Mouse (Mus musculus): ENCODE measurements at regions not wholly inside any gene's neighbourhood (a gene's known extent, or its start where the extent isn't known, plus 50 kb on each side); places are given as distances from the start of the nearest gene placed in this dataset.
"Not testable (repeated sequence)": the region's sequence is repeated elsewhere in the genome, so short reads cannot be mapped to it uniquely, and the experiment has no call there.

DNA sequence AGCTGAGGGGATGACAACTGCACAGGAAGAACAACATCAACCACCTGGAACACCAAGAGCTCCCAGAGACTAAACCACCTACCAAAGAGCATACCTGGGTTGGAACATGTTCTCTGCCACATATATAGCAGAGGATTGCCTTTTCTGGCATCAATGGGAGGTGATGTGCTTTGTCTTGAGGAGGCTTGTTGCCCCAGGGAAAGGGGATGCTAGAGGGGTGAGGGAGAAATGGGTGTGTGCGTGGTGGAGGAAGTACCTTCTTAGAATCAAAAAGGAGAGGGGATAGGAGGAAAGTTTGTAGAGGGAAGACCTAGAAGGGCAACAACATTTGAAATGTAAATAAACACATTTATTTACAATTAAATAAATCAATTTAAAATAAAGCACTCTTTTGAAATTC is 358.5 kb upstream of the Pfkp start:
- DNase-seq (ENCODE audit: low read depth, low spot score), result no peak

GRCm38 (mm10) chr13:6998508-6999278 is 350.1 kb upstream of the Pfkp start:
- DNase-seq (ENCODE audit: low read depth, low spot score), result not testable (repeated sequence)

DNA sequence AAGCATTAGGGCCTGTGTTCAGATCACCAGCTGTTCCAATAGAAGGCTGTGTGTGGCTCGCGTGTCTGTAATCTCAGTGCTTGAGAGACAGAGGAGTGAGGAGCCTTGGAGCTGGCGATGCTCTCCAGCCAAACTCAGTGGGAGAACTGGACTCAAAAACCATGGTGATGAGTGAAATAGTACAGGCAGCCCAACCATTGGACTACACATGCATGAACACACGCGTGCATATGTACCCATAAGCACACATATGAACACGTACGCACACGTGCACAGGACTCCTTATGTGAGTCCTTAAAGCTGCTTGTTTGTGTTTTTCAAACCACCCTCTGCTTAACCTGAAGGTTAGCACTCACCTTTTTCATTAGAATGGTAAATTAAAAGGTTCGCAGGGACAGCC is 349.5 kb upstream of the Pfkp start:
- DNase-seq (ENCODE audit: low read depth, low spot score), result no peak

GRCm38 (mm10) chr13:6992323-6992994 is 343.9 kb upstream of the Pfkp start:
- no peak for DNase-seq (ENCODE audit: low read depth, low spot score)

GRCm38 (mm10) chr13:6991714-6992113 is 343.1 kb upstream of the Pfkp start:
- DNase-seq (ENCODE audit: low read depth, low spot score), result no peak

DNA sequence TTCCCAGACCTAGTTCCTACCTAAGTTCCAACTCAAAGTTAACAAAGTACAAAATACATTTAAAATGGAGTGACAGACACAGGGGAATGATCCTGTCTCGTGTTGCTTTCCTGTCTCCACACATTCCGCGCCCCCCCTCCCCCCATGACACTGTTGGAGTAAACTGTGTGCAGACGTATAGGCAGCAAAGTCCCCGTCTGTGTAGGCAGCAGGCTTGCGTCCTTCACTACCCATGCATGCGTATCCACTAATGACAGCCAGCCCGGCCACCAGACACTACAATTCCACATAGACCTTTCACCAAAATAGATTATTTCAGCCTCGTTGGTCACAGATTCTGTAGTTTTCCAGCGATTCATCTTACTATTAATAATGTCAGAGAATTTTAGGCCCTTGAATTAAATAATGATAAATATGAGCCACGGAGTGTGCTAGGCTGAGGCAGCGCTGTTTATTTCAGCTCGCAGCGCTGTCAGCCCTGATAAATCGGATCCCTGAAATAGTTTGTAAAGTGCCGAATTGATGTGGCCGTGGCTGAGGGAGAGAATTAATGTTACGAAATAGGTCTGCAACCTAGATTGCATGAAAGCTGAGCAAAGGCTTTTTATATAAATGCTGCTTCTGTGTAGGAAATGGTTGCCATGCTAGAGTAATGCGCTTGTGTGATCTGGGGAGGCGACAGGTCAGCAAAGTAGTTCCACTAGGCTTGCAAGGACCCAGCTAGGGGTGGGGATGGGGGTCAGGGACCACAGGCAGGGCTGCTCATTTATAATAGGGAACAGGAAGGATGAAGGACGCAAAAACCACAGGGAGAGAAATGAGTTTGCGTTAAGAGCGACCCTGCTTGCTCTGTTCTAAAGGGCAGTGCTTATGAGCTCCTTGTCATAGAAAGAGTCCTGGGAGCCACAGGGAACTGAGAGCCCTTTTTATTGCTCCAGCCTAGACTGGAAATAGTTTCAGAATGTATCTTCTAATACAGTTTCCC is 336.7 kb upstream of the Pfkp start:
- DNase-seq (ENCODE audit: low read depth, low spot score), result no peak

DNA sequence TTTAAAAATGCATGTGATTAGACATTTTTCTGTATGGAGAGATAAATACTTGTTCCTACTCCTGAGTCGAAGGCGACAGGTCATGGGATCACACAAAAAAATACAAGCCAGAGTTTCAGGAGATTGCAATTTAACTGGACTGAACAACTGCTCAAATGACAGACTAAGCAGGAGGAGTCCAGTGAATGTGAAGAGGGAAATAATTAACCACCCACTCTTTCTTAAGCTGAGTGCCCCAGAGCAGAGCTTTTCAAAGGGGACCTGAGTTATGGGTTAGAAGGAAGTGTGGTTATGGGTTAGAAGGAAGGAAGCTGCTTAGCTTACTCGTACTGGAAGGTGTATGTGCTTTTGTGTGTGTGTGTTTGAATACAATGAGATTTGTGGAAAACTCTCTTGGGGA is 307.1 kb upstream of the Pfkp start:
- DNase-seq (ENCODE audit: low read depth, low spot score), result no peak

GRCm38 (mm10) chr13:6924136-6924535 is 275.6 kb upstream of the Pfkp start:
- DNase-seq (ENCODE audit: low read depth, low spot score), result no peak

DNA sequence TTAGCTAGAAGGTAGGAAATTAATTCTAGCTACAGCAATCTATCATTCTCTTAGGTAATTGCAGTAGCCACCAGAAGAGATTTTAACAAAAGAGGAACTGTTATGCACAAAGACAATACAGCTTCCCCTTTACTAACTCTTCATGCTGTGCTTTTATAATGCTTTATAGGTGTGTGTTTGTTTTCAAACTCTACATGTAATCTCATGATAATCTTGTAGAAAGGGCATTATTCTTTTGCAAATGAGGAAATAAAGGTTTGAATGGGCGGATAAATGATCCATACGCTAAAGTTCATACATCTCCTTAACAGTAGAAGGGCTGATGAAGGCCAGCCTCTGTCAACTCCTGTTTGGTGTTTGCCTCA is 273.8 kb upstream of the Pfkp start:
- DNase-seq (ENCODE audit: low read depth, low spot score), result no peak

DNA sequence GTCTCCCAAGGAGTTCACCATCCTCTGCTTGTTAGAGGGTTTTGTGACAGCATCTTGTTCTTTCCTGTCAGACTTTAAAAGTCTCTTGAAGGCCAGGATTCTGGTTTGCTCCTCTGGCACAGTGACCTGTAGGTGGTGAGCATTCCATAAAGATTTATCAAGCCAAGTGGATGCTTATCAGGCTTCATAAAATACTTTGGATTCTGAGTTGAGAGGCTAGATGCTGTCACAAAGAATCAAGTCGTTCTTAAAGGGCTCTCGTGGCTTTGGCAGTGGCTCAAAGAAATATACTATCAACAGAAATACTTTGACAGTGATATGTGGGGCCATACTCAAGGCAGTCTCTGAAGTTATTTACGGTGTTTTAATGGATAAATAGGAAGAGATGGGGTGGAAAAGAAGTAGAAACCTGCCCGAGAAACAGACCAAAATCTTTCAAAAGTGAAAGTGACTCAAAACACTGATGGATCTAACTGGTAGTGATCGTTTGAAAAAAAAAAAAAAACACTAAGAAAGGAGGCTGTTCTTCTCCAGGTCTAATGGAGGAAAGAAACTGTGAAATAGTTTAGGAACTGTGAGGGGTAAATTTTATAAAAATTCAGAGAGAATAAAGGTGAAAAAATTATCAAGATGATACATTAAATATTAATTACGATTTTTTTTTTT is 273.2 kb upstream of the Pfkp start:
- DNase-seq (ENCODE audit: low read depth, low spot score), result no peak

- no peak for DNase-seq (ENCODE audit: low read depth, low spot score)
Measured at GRCm38 (mm10) chr13:6906000-6906399, 257.4 kb upstream of the Pfkp start.

DNA sequence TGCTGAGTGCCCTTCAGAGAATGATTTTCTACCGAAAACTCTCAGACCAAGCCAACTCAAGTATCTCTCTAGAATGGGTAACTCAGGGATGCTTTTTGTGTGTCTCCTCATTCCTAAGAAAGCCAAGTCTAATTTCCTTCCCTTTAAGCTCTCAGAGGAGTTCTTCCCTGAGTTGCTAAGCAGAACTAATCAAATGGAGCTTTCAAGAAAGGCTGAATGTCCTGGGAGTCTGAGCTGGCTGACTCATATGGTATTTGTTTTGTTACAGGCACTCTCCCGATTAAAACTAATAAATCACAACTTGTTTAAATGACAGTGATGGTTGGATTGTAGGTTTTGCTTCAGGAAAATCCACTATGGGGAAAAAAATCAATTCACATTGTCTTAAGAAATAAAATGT is 253.1 kb upstream of the Pfkp start:
- no peak for DNase-seq (ENCODE audit: low read depth, low spot score)

GRCm38 (mm10) chr13:6897666-6898065 is 249.1 kb upstream of the Pfkp start:
- no peak for DNase-seq (ENCODE audit: low read depth, low spot score)

- DNase-seq (ENCODE audit: low read depth, low spot score), result no peak
Measured at GRCm38 (mm10) chr13:6891458-6892076, 243.0 kb upstream of the Pfkp start.

DNA sequence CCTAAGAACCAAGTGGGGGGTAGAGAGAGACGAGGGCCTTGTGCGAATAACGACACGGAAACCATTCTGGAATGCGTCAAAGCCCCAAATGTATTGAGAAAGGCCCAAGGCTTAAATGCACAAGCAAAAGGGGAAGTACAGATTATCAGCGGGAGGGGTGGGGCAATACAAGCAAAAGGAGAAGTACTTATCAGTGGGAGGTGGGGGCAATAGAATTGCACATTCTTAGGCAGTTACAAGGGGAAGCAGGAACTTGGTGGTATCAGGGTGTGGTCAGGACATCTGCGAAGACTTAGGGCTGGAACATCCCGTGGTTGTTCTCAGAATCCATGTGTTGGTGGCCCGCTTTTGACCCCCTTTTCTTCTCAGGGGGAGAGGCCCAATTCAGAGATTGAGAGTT is 240.9 kb upstream of the Pfkp start:
- not testable (repeated sequence) for DNase-seq (ENCODE audit: low read depth, low spot score)

DNA sequence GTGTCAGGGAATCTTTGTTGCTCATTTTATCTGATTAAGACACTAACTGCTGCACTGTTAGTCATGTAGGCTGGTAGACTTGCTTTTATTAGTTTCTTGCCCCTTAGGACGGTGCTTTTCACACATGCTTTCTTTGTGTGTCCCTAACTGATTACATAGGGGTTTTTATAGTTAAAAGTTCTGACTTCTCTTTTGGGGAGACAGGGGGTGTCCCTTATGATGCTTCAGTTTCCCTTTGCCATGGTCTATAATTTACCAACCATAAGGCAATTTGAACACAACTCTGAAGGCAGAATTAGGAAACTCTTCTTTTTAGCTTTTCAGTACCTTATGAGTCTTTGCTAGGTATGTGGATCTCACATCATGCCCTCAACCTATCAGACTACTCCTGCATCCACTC is 239.8 kb upstream of the Pfkp start:
- no peak for DNase-seq (ENCODE audit: low read depth, low spot score)

DNA sequence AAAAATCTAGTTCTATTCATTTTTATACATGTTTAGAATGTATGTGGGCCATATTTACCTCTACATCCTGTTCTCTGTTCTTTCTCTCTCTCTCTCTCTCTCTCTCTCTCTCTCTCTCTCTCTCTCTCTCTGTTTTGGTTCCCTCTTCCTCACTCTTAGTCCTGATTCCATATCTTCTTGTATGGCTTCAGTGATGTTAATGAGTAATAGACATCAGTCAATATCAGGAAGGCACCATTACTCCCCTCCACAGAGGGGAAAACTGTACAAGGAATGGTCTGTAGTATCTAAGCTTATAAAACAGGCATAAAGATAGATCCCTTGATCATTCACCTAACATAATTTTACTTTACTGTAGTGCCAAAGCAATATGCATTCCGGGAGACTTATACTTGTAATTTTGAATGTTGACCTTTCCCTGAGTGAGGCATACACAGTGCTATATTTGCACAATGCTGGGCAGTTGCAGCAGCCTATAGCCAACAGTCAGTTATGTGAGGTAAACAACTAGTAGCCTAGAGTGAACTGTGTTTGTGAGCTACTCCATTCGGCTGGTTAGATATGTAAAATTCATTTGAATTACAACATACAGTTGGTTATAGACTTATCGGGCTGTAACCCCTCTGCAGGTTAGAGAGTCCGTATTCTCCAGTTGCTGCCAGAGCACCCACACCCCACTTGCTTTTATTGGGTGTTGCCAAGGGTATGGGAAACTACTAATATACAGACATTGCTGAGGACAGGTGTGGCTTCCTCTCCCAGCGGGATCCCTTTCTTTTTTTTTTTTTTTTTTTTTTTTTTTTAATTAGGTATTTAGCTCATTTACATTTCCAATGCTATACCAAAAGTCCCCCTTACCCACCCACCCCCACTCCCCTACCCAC is 228.7 kb upstream of the Pfkp start:
- DNase-seq (ENCODE audit: low read depth, low spot score), result no peak

- no peak for DNase-seq (ENCODE audit: low read depth, low spot score)
Measured at GRCm38 (mm10) chr13:6862186-6862585, 213.6 kb upstream of the Pfkp start.

DNA sequence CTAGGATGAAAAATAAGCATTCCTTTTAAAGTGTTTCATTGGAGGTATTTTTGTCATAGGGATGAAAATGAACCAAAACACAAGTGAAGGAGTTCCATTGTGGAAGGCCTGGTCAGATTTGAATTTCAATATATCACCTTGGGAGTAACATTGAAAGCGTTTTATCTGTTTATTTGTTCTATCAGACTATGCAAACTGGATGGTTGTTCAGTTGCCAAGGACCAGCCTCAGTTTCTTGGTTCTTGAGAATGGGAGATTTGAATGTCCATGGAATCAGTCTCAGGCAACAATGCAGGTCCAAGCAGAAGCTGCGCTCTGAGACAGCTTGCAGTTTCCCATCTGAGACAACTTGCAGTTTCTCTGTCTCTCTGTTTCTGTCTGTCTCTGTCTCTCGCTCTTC is 211.0 kb upstream of the Pfkp start:
- no peak for DNase-seq (ENCODE audit: low read depth, low spot score)
